Mouse (Mus musculus): Measurements from ENCODE around the gene Gm10226. TPM values are rescaled to one million over a fixed set of nuclear protein-coding genes. Genes with fewer than 3 reads are reported as not detected.
A peak's percentile ranks its signal among the peaks of the same experiment; 100 is the strongest.

The Gm10226 gene
- polyA plus RNA-seq, 1 experiment = not detected

GRCm38 (mm10) chr17:21733529-21734031, 41.9 kb downstream of the Gm10226 start:
- Histone ChIP-seq H3K27me3 (ENCODE audit: control insufficient read depth, insufficient read depth, insufficient read length) (no peaks in the 10 kb centered on the region), H3ac (ENCODE audit: control insufficient read depth, insufficient read length) (no peak overlapping the region), H3K36me3 (ENCODE audit: control insufficient read depth, insufficient read depth) (no peaks in the 10 kb centered on the region), H3K79me2 (ENCODE audit: control insufficient read depth, insufficient read depth) (no peaks in the 10 kb centered on the region), H3K4me2 (ENCODE audit: low read depth) (peak overlapping the region; percentile 77), H3K4me3 (peak overlapping the region; percentile 42)
- peak; percentile 47 for TF ChIP-seq POLR2A (IDR thresholded peaks at IDR 0.05; ENCODE audit: insufficient read length, low read depth)
- no peak for TF ChIP-seq USF1 (IDR thresholded peaks at IDR 0.05; ENCODE audit: low read depth)

Other genes starting within 250 kb of the Gm10226 start
- gene Zfp51, start 241.5 kb upstream of the Gm10226 start, polyA plus RNA-seq (2012; fragmentation: generic; extraction: Trizol) = 1.5 TPM
- 1.5 TPM for gene Zfp53, start 202.9 kb upstream of the Gm10226 start, polyA plus RNA-seq (2012; fragmentation: generic; extraction: Trizol)
- 1.9 TPM for gene Zfp52, start 156.3 kb upstream of the Gm10226 start, polyA plus RNA-seq (2012; fragmentation: generic; extraction: Trizol)
- 2.0 TPM for gene Zfp948, start 124.9 kb upstream of the Gm10226 start, polyA plus RNA-seq (2012; fragmentation: generic; extraction: Trizol)
- gene Zfp983, start 41.2 kb upstream of the Gm10226 start, polyA plus RNA-seq (2012; fragmentation: generic; extraction: Trizol) = 0.44 TPM
- 0.76 TPM for gene Zfp760, start 15.9 kb downstream of the Gm10226 start, polyA plus RNA-seq (2012; fragmentation: generic; extraction: Trizol)
- 0.54 TPM for gene Zfp229, start 38.9 kb downstream of the Gm10226 start, polyA plus RNA-seq (2012; fragmentation: generic; extraction: Trizol)
- 0.25 TPM for gene Zfp820, start 153.9 kb downstream of the Gm10226 start, polyA plus RNA-seq (2012; fragmentation: generic; extraction: Trizol)
- gene Zfp995, start 218.1 kb downstream of the Gm10226 start, polyA plus RNA-seq (2012; fragmentation: generic; extraction: Trizol) = 0.37 TPM